33 mouse cellular contexts compared by ENCODE assay signal in genomic region chr3:151748514-151748913, GRCm38 (mm10). TPM values are rescaled to one million over a fixed set of nuclear protein-coding genes. Genes with fewer than 3 reads are reported as not detected.
A peak's percentile ranks its signal among the peaks of the same experiment; 100 is the strongest.
DNase-seq lines count a peak whose midpoint lies in the region; ATAC-seq and TF ChIP-seq lines count a peak whose summit lies in the region.
"Had no signal": no experiment of that assay in that cellular context is flagged by ENCODE, and none has a peak within 500 bp of the region (broad histone marks: within the 10 kb centered on the region; RNA-seq: fewer than 3 reads in every experiment).

No protein-coding gene starts in this region.

- TF ChIP-seq EP300 in heart, postnatal 0 days (IDR thresholded peaks at IDR 0.05; ENCODE audit: low read depth): no peak

- peak overlapping the region; percentile 39; the same call in 1 of the 2 replicates for H3K4me3 ChIP-seq in heart, postnatal 0 days (ENCODE audit: low read depth, low read length)
- no peak overlapping the region for H3K4me3 ChIP-seq in heart, embryonic 11.5 days (ENCODE audit: low read depth, low read length)
- no peak overlapping the region for H3K4me3 ChIP-seq in kidney, postnatal 0 days (replicated peaks; ENCODE audit: low read depth, low read length)
- H3K4me3 ChIP-seq in limb, embryonic 10.5 days: no peak overlapping the region
- H3K4me3 ChIP-seq: embryonic facial prominence, embryonic 10.5 days; embryonic facial prominence, embryonic 13.5 days; erythroblast, embryonic 14.5 days; forebrain, embryonic 12.5 days; forebrain, embryonic 15.5 days; heart, adult 2 months; heart, embryonic 10.5 days; hindbrain, embryonic 10.5 days; hindbrain, embryonic 13.5 days had no signal

- WGBS in heart, postnatal 0 days: 79% methylated on average over 1 of the region's 1 CpGs
- 75% methylated on average over 1 of the region's 1 CpGs for WGBS in heart, embryonic 11.5 days (ENCODE audit: insufficient replicate concordance)
- WGBS in kidney, postnatal 0 days: 97% methylated on average over 1 of the region's 1 CpGs
- WGBS in limb, embryonic 10.5 days: 93% methylated on average over 1 of the region's 1 CpGs

- no peaks in the 10 kb centered on the region for H3K27me3 ChIP-seq in heart, postnatal 0 days (ENCODE audit: control insufficient read depth, insufficient read depth, low read length)
- H3K27me3 ChIP-seq in heart, embryonic 11.5 days (ENCODE audit: control insufficient read depth, insufficient read depth, low read length): no peaks in the 10 kb centered on the region
- H3K27me3 ChIP-seq in kidney, postnatal 0 days (ENCODE audit: insufficient read depth, low read length): no peaks in the 10 kb centered on the region
- H3K27me3 ChIP-seq in limb, embryonic 10.5 days (ENCODE audit: low read depth, poor library complexity, severe bottlenecking): no peaks in the 10 kb centered on the region
- H3K27me3 ChIP-seq: embryonic facial prominence, embryonic 13.5 days; forebrain, embryonic 12.5 days; forebrain, embryonic 15.5 days; hindbrain, embryonic 13.5 days had no signal

- no peak overlapping the region for H3K27ac ChIP-seq in heart, postnatal 0 days (ENCODE audit: low read depth)
- H3K27ac ChIP-seq in heart, embryonic 11.5 days (ENCODE audit: low read depth, low read length): no peak overlapping the region
- H3K27ac ChIP-seq in kidney, postnatal 0 days: no peak overlapping the region
- no peak overlapping the region for H3K27ac ChIP-seq in limb, embryonic 10.5 days
- H3K27ac ChIP-seq: embryonic facial prominence, embryonic 10.5 days; embryonic facial prominence, embryonic 13.5 days; forebrain, embryonic 12.5 days; forebrain, embryonic 15.5 days; heart, adult 2 months; heart, embryonic 10.5 days; hindbrain, embryonic 10.5 days; hindbrain, embryonic 13.5 days had no signal

- ATAC-seq in heart, postnatal 0 days (ENCODE audit: insufficient read depth, low read depth): no peak
- ATAC-seq in heart, embryonic 11.5 days (replicated peaks; ENCODE audit: insufficient number of reproducible peaks, low FRiP score, low TSS enrichment): no peak
- ATAC-seq in kidney, postnatal 0 days (replicated peaks; ENCODE audit: low FRiP score, low read depth): no peak
- peak; percentile 45 for ATAC-seq in CD4-positive, CD25-positive, alpha-beta regulatory T cell, adult 4 months
- ATAC-seq: forebrain, embryonic 15.5 days; hindbrain, embryonic 16.5 days had no signal

- no peaks in the 10 kb centered on the region for H3K36me3 ChIP-seq in heart, postnatal 0 days (replicated peaks; ENCODE audit: control insufficient read depth, insufficient read depth, low read length)
- no peaks in the 10 kb centered on the region for H3K36me3 ChIP-seq in heart, embryonic 11.5 days (ENCODE audit: control insufficient read depth, insufficient read depth, low read length)
- no peaks in the 10 kb centered on the region for H3K36me3 ChIP-seq in kidney, postnatal 0 days (ENCODE audit: insufficient read depth, low read length)
- H3K36me3 ChIP-seq in limb, embryonic 10.5 days: no peaks in the 10 kb centered on the region
- H3K36me3 ChIP-seq: embryonic facial prominence, embryonic 10.5 days; embryonic facial prominence, embryonic 13.5 days; forebrain, embryonic 12.5 days; forebrain, embryonic 15.5 days; heart, embryonic 10.5 days; hindbrain, embryonic 10.5 days; hindbrain, embryonic 13.5 days had no signal

- no peaks in the 10 kb centered on the region for H3K4me1 ChIP-seq in heart, postnatal 0 days (ENCODE audit: control insufficient read depth, insufficient read depth)
- no peaks in the 10 kb centered on the region for H3K4me1 ChIP-seq in heart, embryonic 11.5 days (ENCODE audit: control insufficient read depth, insufficient read depth, low read length)
- no peaks in the 10 kb centered on the region for H3K4me1 ChIP-seq in kidney, postnatal 0 days (replicated peaks; ENCODE audit: insufficient read depth, low read length)
- H3K4me1 ChIP-seq in limb, embryonic 10.5 days: no peaks in the 10 kb centered on the region
- H3K4me1 ChIP-seq: embryonic facial prominence, embryonic 10.5 days; embryonic facial prominence, embryonic 13.5 days; forebrain, embryonic 12.5 days; forebrain, embryonic 15.5 days; heart, embryonic 10.5 days; hindbrain, embryonic 10.5 days; hindbrain, embryonic 13.5 days had no signal

- H3K9ac ChIP-seq in heart, postnatal 0 days (replicated peaks; ENCODE audit: low read depth, low read length): no peak overlapping the region
- no peak overlapping the region for H3K9ac ChIP-seq in heart, embryonic 11.5 days (ENCODE audit: low read depth, low read length)
- H3K9ac ChIP-seq in kidney, postnatal 0 days (ENCODE audit: low read depth, low read length): no peak overlapping the region
- H3K9ac ChIP-seq: embryonic facial prominence, embryonic 13.5 days; forebrain, embryonic 12.5 days; forebrain, embryonic 15.5 days; hindbrain, embryonic 13.5 days had no signal

- H3K9me3 ChIP-seq in heart, postnatal 0 days (replicated peaks; ENCODE audit: control insufficient read depth, low read length): no peaks in the 10 kb centered on the region
- no peaks in the 10 kb centered on the region for H3K9me3 ChIP-seq in heart, embryonic 11.5 days (replicated peaks; ENCODE audit: control insufficient read depth, low read length)
- peaks cover 4% of the 10 kb centered on the region; the same call in 1 of the 2 replicates for H3K9me3 ChIP-seq in kidney, postnatal 0 days (replicated peaks; ENCODE audit: low read length)
- H3K9me3 ChIP-seq in limb, embryonic 10.5 days (replicated peaks): no peaks in the 10 kb centered on the region
- H3K9me3 ChIP-seq: embryonic facial prominence, embryonic 10.5 days; embryonic facial prominence, embryonic 13.5 days; forebrain, embryonic 12.5 days; forebrain, embryonic 15.5 days; heart, embryonic 10.5 days; hindbrain, embryonic 10.5 days; hindbrain, embryonic 13.5 days had no signal

- TF ChIP-seq CTCF in heart, postnatal 0 days (IDR thresholded peaks at IDR 0.05; ENCODE audit: low read depth): no peak
- TF ChIP-seq CTCF in kidney, postnatal 0 days (IDR thresholded peaks at IDR 0.05; ENCODE audit: low read depth): no peak

- peak overlapping the region; percentile 58 for H3K4me2 ChIP-seq in heart, postnatal 0 days (ENCODE audit: low read depth, low read length)
- H3K4me2 ChIP-seq in heart, embryonic 11.5 days: no peak overlapping the region
- peak overlapping the region; percentile 40 for H3K4me2 ChIP-seq in kidney, postnatal 0 days (ENCODE audit: low read length)
- H3K4me2 ChIP-seq: embryonic facial prominence, embryonic 13.5 days; forebrain, embryonic 12.5 days; forebrain, embryonic 15.5 days; hindbrain, embryonic 13.5 days had no signal

- no peak for DNase-seq in heart, postnatal 0 days (ENCODE audit: low spot score)
- no peak for DNase-seq in kidney, postnatal 0 days (ENCODE audit: low spot score)
- DNase-seq in kidney, postnatal 36 days: no peak
- DNase-seq in induced T-regulatory cell, adult 2 months (ENCODE audit: low read depth): peak; percentile 8
- no peak for DNase-seq in limb, embryonic 10.5 days (ENCODE audit: low spot score)
- DNase-seq: adrenal gland, adult 8-10 months; adrenal gland, postnatal 25 days; cerebellum, adult 11-12 months; cerebellum, adult 8-10 months; cerebellum, postnatal 10 days; cerebellum, postnatal 36 days; embryo, embryonic 11 days; gastrocnemius, postnatal 25 days; heart, adult 2 months; heart, postnatal 10 days; heart, postnatal 36 days had no signal

RNA-seq across cellular contexts. Expression of gene Ifi44, which starts 1.2 kb away (rescaled TPM):
- 3.7 and 9.7 TPM in 2 replicates for total RNA-seq in heart, postnatal 0 days (2014; rRNA removed; ENCODE audit: low replicate concordance)
- 1.0 and 1.5 TPM in 2 replicates for polyA plus RNA-seq in heart, postnatal 0 days (2015; fragmentation: Nextera tagmentation; extraction: Ambion mirVana)
- polyA plus RNA-seq in heart, embryonic 11.5 days (2014; fragmentation: Nextera tagmentation; extraction: Ambion mirVana): 0.32 and 0.53 TPM in 2 replicates
- 8.0 and 10.7 TPM in 2 replicates for polyA plus RNA-seq in kidney, postnatal 0 days (2015; fragmentation: Nextera tagmentation; extraction: Ambion mirVana)
- polyA plus RNA-seq in CD4-positive, CD25-positive, alpha-beta regulatory T cell, adult 4 months (2017; shearing (Covaris generic)): 10 to 100 TPM in 1 of 2 experiments, 1 to 10 TPM in 1; 7.4 to 10.6 TPM
- not detected in 2 replicates for polyA plus RNA-seq in limb, embryonic 10.5 days (2016; fragmentation: Nextera tagmentation; extraction: Ambion mirVana)
- total RNA-seq: gastrocnemius, adult 8-10 months; gastrocnemius, postnatal 25 days; MEL had no signal
- polyA plus RNA-seq: embryonic facial prominence, embryonic 10.5 days; erythroblast, embryonic 14.5 days; heart, embryonic 10.5 days; hindbrain, embryonic 10.5 days had no signal

RNA-seq across cellular contexts. Expression of gene Ifi44l, which starts 14.2 kb away (rescaled TPM):
- not detected in 2 replicates for total RNA-seq in heart, postnatal 0 days (2014; rRNA removed; ENCODE audit: low replicate concordance)
- polyA plus RNA-seq in heart, postnatal 0 days (2015; fragmentation: Nextera tagmentation; extraction: Ambion mirVana): not detected in 2 replicates
- polyA plus RNA-seq in heart, embryonic 11.5 days (2014; fragmentation: Nextera tagmentation; extraction: Ambion mirVana): 0.11 TPM in 1 of 2 replicates, not detected in the other
- polyA plus RNA-seq in kidney, postnatal 0 days (2015; fragmentation: Nextera tagmentation; extraction: Ambion mirVana): 0.17 TPM in 1 of 2 replicates, not detected in the other
- under 1 TPM in 1 of 2 experiments, not detected in 1; 0.78 TPM for polyA plus RNA-seq in CD4-positive, CD25-positive, alpha-beta regulatory T cell, adult 4 months (2017; shearing (Covaris generic))
- polyA plus RNA-seq in limb, embryonic 10.5 days (2016; fragmentation: Nextera tagmentation; extraction: Ambion mirVana): not detected in 2 replicates
- total RNA-seq: adrenal gland, adult 8-10 months; adrenal gland, postnatal 25 days; gastrocnemius, adult 8-10 months; gastrocnemius, postnatal 25 days; granulocyte monocyte progenitor cell, adult 5-6 weeks; heart, adult 2 months; heart, postnatal 10 days; heart, postnatal 36 days; MEL had no signal
- polyA plus RNA-seq: brain, embryonic 14.5 days; cortical plate, adult 2 months; embryonic facial prominence, embryonic 10.5 days; embryonic facial prominence, embryonic 13.5 days; erythroblast, embryonic 14.5 days; forebrain, embryonic 12.5 days; forebrain, embryonic 15.5 days; heart, adult 2 months; heart, embryonic 10.5 days; heart, embryonic 14.5 days; hindbrain, embryonic 10.5 days; hindbrain, embryonic 13.5 days; hindbrain, embryonic 16.5 days had no signal
